Mouse (Mus musculus) ES-Bruce4 (cell line): ENCODE results near the gene Stil.

ENCODE experiments used
- CTCF ChIP-seq: IDR thresholded peaks from one replicate; pipeline ENCODE4 v1.8.1; 2011; ENCODE audit warnings: low read depth, low read length
- POLR2A ChIP-seq: IDR thresholded peaks from one replicate; pipeline ENCODE4 v1.8.1; 2011; ENCODE audit warnings: low read length; ENCODE audit not compliant: insufficient read depth

DNA sequence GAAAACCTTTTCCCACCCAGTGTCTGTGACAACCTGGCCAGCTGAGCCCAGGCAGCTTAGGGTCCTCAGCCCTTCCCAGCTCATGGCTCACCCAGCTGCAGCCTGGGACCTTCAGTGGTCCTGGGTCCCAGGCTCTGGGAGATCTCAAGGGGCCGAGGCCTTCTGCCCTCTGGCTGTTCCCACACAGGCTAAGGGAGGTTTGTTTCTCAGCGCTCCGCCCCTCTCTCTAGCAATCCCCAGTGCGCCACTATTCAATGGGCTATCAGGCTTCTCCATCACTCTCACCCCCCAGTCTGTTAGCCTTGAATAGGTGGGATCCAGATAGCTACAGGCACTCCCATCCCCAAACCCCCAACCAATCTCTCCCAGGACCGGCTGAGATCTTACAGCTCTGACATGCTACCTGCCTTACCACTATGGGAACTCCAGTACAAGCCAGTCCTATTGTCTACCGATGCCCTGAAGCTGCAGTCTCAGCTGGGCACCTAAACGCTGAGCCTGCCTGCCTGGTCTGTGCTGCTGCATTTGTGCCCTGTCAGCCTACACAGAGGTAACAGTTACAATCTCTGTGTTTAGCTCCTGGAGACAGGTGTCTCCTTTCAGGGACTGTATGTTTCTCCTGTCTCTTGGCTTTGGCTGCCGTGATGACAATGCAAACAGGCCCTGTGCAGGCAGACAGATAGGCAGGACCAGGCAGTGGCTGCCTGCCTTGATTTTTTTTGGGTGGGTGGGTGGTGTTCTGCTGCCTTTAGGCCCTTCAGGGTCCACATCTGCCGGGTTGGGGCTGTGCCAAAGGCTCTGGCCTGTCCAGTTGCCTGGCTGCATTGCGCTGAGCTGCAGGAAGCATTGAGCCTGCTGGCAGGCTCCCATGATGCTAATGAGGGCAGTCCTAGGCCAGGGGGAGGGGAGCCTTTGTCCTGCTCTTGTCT lies 79.2 kb downstream of the Stil start:
- TF ChIP-seq POLR2A (no peak), CTCF (no peak)
